Mouse (Mus musculus) retina, postnatal 7 days (tissue): ENCODE results near the gene L2hgdh.

Experiments used
- DNase-seq: peaks from one replicate; pipeline ENCODE4 v3.0.0-alpha.2; 2012; ENCODE audit warnings: low read depth, low spot score

L2hgdh gene

GRCm38 (mm10) chr12:69730306-69730705, 5.6 kb upstream of the L2hgdh start:
- DNase-seq, result no peak

- no peak for DNase-seq
These were observed 4.6 kb upstream of the L2hgdh start for GRCm38 (mm10) chr12:69729246-69729645.

- peak; percentile 2 for DNase-seq
These were observed 509 bp downstream of the L2hgdh start for GRCm38 (mm10) chr12:69724018-69724710.

GRCm38 (mm10) chr12:69723376-69723775, 1.3 kb downstream of the L2hgdh start:
- no peak for DNase-seq

GRCm38 (mm10) chr12:69722857-69723256, 1.8 kb downstream of the L2hgdh start:
- DNase-seq, result no peak

GRCm38 (mm10) chr12:69713628-69714027, 11.0 kb downstream of the L2hgdh start:
- no peak for DNase-seq

- no peak for DNase-seq
These were observed 19.7 kb downstream of the L2hgdh start for GRCm38 (mm10) chr12:69704799-69705458.

GRCm38 (mm10) chr12:69698352-69698751, 26.3 kb downstream of the L2hgdh start:
- DNase-seq, result no peak

GRCm38 (mm10) chr12:69696746-69697145, 27.9 kb downstream of the L2hgdh start:
- peak; percentile 20 for DNase-seq

- DNase-seq, result no peak
These were observed 31.2 kb downstream of the L2hgdh start for GRCm38 (mm10) chr12:69693471-69693870.

GRCm38 (mm10) chr12:69690714-69691113, 34.0 kb downstream of the L2hgdh start:
- DNase-seq, result no peak

- DNase-seq, result no peak
These were observed 35.6 kb downstream of the L2hgdh start for GRCm38 (mm10) chr12:69689094-69689493.

GRCm38 (mm10) chr12:69688368-69688767, 36.3 kb downstream of the L2hgdh start:
- DNase-seq, result no peak

GRCm38 (mm10) chr12:69683537-69683936, 41.1 kb downstream of the L2hgdh start:
- peak; percentile 25 for DNase-seq

- DNase-seq, result no peak
These were observed 41.8 kb downstream of the L2hgdh start for GRCm38 (mm10) chr12:69682788-69683419.

GRCm38 (mm10) chr12:69682065-69682787, 42.4 kb downstream of the L2hgdh start:
- DNase-seq, result peak; percentile 83

- no peak for DNase-seq
These were observed 43.1 kb downstream of the L2hgdh start, which contains the start of gene Sos2 for GRCm38 (mm10) chr12:69681566-69682061. TSS of gene Sos2 (minus strand) at chr12:69681852.

GRCm38 (mm10) chr12:69680635-69681565, 43.8 kb downstream of the L2hgdh start:
- no peak for DNase-seq

GRCm38 (mm10) chr12:69676157-69676556, 48.5 kb downstream of the L2hgdh start:
- DNase-seq, result no peak
